Mouse (Mus musculus): ENCODE data around the gene P3h3.

- TF ChIP-seq CEBPB (IDR thresholded peaks at IDR 0.05; ENCODE audit: low read depth): no peak
- TF ChIP-seq MAX (IDR thresholded peaks at IDR 0.05): no peak
Measured at GRCm38 (mm10) chr6:124856321-124856720, 1.2 kb downstream of the P3h3 start.

All from C2C12 (cell line).